Mouse (Mus musculus) mouse embryonic stem cell (cell line): ENCODE results near the gene Rnf123.

Source experiments
- in situ Hi-C, 2 experiments: fragments of 300-500 bp; cut with MboI; formaldehyde crosslinking; loops; 1 replicate in 1 of 2; 3 replicates in 1 of 2; pipeline ENCODE4 v1.14.3; 2019 to 2020; ENCODE audit warnings: low sequenced_read_pairs in 2 of 2, low pct_unique_long_range_greater_than_20kb in 1 of 2, mixed read lengths in 1 of 2; ENCODE audit not compliant: unreplicated experiment in 1 of 2

The Rnf123 gene

GRCm38 (mm10) chr9:108069529-108069928 lies 13.6 kb downstream of the Rnf123 start:
- in situ Hi-C loops, result loop anchor here (5.0 kb wide), 1 partner anchor 167 kb away; no protein-coding TSS in a partner anchor

GRCm38 (mm10) chr9:108069007-108069406 lies 14.1 kb downstream of the Rnf123 start:
- in situ Hi-C loops, result loop anchor here (5.0 kb wide), 1 partner anchor 167 kb away; no protein-coding TSS in a partner anchor

GRCm38 (mm10) chr9:108067900-108068299 lies 15.2 kb downstream of the Rnf123 start:
- in situ Hi-C loops, result loop anchor here (5.0 kb wide), 1 partner anchor 166 kb away; no protein-coding TSS in a partner anchor

GRCm38 (mm10) chr9:108067199-108067598 lies 15.9 kb downstream of the Rnf123 start:
- in situ Hi-C loops, result loop anchor here (5.0 kb wide), 1 partner anchor 165 kb away; no protein-coding TSS in a partner anchor

- in situ Hi-C loops, result loop anchor here (5.0 kb wide), 1 partner anchor 163 kb away; no protein-coding TSS in a partner anchor
Observed at GRCm38 (mm10) chr9:108065491-108066011, 17.6 kb downstream of the Rnf123 start.

GRCm38 (mm10) chr9:108063361-108063760 lies 19.8 kb downstream of the Rnf123 start:
- in situ Hi-C loops, result no loop called here

- in situ Hi-C loops, result no loop called here
Observed at GRCm38 (mm10) chr9:108062142-108062541, 21.0 kb downstream of the Rnf123 start.

- in situ Hi-C loops, result no loop called here
Observed at GRCm38 (mm10) chr9:108058291-108058690, 24.9 kb downstream of the Rnf123 start.

GRCm38 (mm10) chr9:108057262-108057562 lies 25.9 kb downstream of the Rnf123 start:
- in situ Hi-C loops, result no loop called here

- in situ Hi-C loops, result no loop called here
Observed at GRCm38 (mm10) chr9:108056361-108057261, 26.5 kb downstream of the Rnf123 start.

GRCm38 (mm10) chr9:108055661-108056237 lies 27.4 kb downstream of the Rnf123 start:
- in situ Hi-C loops, result no loop called here

- in situ Hi-C loops, result no loop called here
Observed at GRCm38 (mm10) chr9:108055061-108055460, 28.1 kb downstream of the Rnf123 start.

GRCm38 (mm10) chr9:108054331-108055040 lies 28.7 kb downstream of the Rnf123 start:
- in situ Hi-C loops, result no loop called here

- in situ Hi-C loops, result no loop called here
Observed at GRCm38 (mm10) chr9:108053665-108054225, 29.4 kb downstream of the Rnf123 start.

- in situ Hi-C loops, result no loop called here
Observed at GRCm38 (mm10) chr9:108052885-108053664, 30.1 kb downstream of the Rnf123 start, which contains the start of gene Amigo3. Gene Amigo3, plus strand, starts transcription at chr9:108053159.

- in situ Hi-C loops, result no loop called here
Observed at GRCm38 (mm10) chr9:108052411-108052810, 30.7 kb downstream of the Rnf123 start.

- in situ Hi-C loops, result no loop called here
Observed at GRCm38 (mm10) chr9:108051931-108052220, 31.3 kb downstream of the Rnf123 start.
